Mouse (Mus musculus): ENCODE data around the gene Ppp1r18. TPM values are rescaled to one million over a fixed set of nuclear protein-coding genes. Genes with fewer than 3 reads are reported as not detected.
A peak's percentile ranks its signal among the peaks of the same experiment; 100 is the strongest.

Gene Ppp1r18
- total RNA-seq, 2 experiments from 2014 or later: 3.9 to 7.9 TPM

- intact Hi-C loops (cut with DNase I): no loop called here
- TF ChIP-seq CTCF (IDR thresholded peaks at IDR 0.05): no peak
- H3K27ac ChIP-seq: no peak overlapping the region
- DNase-seq: no peak
- peak overlapping the region; percentile 77 for H3K4me3 ChIP-seq
Observed at GRCm38 (mm10) chr17:35914975-35915374, 49.6 kb downstream of the Ppp1r18 start.

- DNase-seq: no peak
- H3K4me3 ChIP-seq: peak overlapping the region; percentile 77
- intact Hi-C loops (cut with DNase I): loop anchor here (2.0 kb wide), 1 partner anchor 79 kb away; no protein-coding TSS in a partner anchor
- TF ChIP-seq CTCF (IDR thresholded peaks at IDR 0.05): no peak
- H3K27ac ChIP-seq: peak overlapping the region; percentile 98
Observed at GRCm38 (mm10) chr17:35915538-35916296, 50.3 kb downstream of the Ppp1r18 start.

- TF ChIP-seq CTCF (IDR thresholded peaks at IDR 0.05): peak; percentile 71
- DNase-seq: peak; percentile 99
- Histone ChIP-seq H3K4me3 (peak within 1 kb of the TSS; percentile 90), H3K27ac (peak within 1 kb of the TSS; percentile 98)
- intact Hi-C loops (cut with DNase I): loop anchor here (2.0 kb wide), 1 partner anchor 80 kb away; no protein-coding TSS in a partner anchor
Observed at GRCm38 (mm10) chr17:35916297-35917142, 51.1 kb downstream of the Ppp1r18 start, which contains the start of the genes Mrps18b and Ppp1r10. TSS of gene Mrps18b (minus strand) at chr17:35916389. TSS of gene Ppp1r10 (plus strand) at chr17:35916434.

GRCm38 (mm10) chr17:35917143-35917462 is 51.7 kb downstream of the Ppp1r18 start:
- peak overlapping the region; percentile 90 for H3K4me3 ChIP-seq
- DNase-seq: peak; percentile 57
- peak overlapping the region; percentile 94 for H3K27ac ChIP-seq
- no peak for TF ChIP-seq CTCF (IDR thresholded peaks at IDR 0.05)
- intact Hi-C loops (cut with DNase I): loop anchor here (2.0 kb wide), 1 partner anchor 80 kb away; no protein-coding TSS in a partner anchor

- peak overlapping the region; percentile 90 for H3K4me3 ChIP-seq
- intact Hi-C loops (cut with DNase I): loop anchor here (2.0 kb wide), 1 partner anchor 81 kb away; no protein-coding TSS in a partner anchor
- H3K27ac ChIP-seq: peak overlapping the region; percentile 94
- DNase-seq: peak; percentile 48
- TF ChIP-seq CTCF (IDR thresholded peaks at IDR 0.05): no peak
Observed at GRCm38 (mm10) chr17:35917463-35918251, 52.3 kb downstream of the Ppp1r18 start.

DNA sequence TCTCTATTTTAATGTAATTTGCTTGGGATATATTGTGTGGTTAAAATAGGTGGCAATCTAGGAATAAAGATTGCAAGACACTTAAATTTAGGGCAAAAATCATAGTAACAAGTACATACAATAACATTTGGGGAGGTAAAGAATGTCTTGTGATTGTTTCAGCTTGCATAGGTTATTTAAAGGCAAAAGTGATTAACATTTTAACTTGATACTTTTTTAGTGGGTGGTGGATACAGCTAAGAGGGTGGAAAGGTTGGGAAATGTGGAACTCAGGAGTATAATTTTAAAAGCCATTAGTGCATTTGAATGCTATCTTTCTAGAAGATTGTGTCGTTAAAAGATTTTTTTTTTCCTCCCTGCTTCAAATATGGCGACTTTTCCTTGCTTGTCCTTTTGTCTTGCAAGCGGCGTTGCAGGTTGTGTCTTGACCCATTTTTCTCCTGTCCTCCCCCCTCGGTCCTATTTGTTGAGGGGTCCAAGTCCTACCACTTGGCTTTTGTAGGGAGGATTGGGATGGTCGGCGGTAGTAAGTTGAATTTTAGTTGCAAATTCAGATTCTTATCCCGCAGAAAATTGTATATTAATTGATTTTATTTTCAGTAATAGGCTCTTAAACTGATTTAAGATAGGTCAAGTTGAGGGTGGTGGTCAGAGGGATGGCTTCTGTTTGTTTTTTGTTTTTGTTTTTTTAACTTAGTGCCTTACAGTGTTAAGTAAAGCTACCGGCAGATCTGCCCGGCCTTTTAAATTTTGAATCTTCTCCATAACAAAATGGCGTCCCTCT is 53.1 kb downstream of the Ppp1r18 start:
- Histone ChIP-seq H3K4me3 (peak overlapping the region; percentile 90), H3K27ac (peak overlapping the region; percentile 94)
- TF ChIP-seq CTCF (IDR thresholded peaks at IDR 0.05): no peak
- intact Hi-C loops (cut with DNase I): no loop called here
- DNase-seq: peak; percentile 52

DNA sequence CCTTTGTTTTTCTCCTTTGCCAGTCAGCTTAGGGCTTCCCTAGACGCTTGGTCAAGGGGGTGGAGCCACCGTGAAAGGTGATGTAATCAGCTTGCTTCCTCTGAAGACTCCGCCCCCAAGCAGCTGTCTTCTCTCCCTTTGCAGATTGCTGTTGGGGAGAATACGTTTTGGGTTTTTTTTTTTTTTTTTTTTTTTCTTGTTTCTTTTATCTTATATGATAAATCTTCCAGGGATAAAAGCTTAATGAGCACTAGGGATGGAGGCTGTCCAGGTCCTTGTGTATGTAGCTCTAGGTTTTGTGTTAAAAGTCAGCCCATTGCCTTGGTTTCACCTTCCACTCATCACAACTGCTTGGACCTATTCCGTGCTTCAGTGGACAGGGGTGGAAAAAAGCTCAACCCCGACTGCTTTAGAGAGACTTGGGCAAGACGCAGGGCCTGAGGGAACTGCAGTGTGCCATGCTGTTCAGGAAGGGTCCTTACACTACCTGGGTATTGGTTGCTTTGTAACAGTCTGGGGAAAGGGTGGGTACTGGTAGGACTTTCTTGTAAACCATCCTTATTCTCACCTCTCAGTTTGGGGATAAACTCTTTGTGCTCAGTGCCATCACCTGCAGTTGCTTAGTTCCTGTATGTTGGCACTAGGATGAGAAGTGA is 53.8 kb downstream of the Ppp1r18 start:
- peak; percentile 96 for DNase-seq
- intact Hi-C loops (cut with DNase I): no loop called here
- Histone ChIP-seq H3K4me3 (peak overlapping the region; percentile 90), H3K27ac (peak overlapping the region; percentile 94)
- TF ChIP-seq CTCF (IDR thresholded peaks at IDR 0.05): no peak

DNA sequence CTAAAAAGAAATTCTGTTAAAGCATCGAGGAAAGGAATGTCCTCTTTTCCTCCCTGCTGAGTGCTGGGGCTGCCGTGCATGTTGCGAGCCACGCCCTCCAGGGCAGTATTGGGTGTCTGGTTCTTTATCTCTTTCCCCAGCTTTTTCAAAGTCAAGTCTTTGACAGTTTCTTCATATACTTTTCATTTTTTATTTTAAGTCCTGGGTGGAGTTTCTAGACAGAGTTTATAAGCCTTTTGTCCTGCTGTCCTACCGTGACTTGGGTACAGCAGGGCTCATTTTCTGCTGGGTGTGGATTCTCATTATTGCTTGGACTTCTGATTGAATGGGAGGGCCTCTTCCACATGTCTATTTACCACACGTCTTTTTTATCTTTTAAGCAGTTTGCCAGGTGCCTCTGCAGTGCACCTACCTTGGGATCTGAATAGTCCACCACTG is 54.5 kb downstream of the Ppp1r18 start:
- peak overlapping the region; percentile 94 for H3K27ac ChIP-seq
- DNase-seq: no peak
- TF ChIP-seq CTCF (IDR thresholded peaks at IDR 0.05): no peak
- intact Hi-C loops (cut with DNase I): no loop called here
- peak overlapping the region; percentile 90 for H3K4me3 ChIP-seq

- DNase-seq: no peak
- peak overlapping the region; percentile 90 for H3K4me3 ChIP-seq
- intact Hi-C loops (cut with DNase I): no loop called here
- TF ChIP-seq CTCF (IDR thresholded peaks at IDR 0.05): no peak
- H3K27ac ChIP-seq: peak overlapping the region; percentile 94
Observed at GRCm38 (mm10) chr17:35920384-35920783, 55.0 kb downstream of the Ppp1r18 start.

DNA sequence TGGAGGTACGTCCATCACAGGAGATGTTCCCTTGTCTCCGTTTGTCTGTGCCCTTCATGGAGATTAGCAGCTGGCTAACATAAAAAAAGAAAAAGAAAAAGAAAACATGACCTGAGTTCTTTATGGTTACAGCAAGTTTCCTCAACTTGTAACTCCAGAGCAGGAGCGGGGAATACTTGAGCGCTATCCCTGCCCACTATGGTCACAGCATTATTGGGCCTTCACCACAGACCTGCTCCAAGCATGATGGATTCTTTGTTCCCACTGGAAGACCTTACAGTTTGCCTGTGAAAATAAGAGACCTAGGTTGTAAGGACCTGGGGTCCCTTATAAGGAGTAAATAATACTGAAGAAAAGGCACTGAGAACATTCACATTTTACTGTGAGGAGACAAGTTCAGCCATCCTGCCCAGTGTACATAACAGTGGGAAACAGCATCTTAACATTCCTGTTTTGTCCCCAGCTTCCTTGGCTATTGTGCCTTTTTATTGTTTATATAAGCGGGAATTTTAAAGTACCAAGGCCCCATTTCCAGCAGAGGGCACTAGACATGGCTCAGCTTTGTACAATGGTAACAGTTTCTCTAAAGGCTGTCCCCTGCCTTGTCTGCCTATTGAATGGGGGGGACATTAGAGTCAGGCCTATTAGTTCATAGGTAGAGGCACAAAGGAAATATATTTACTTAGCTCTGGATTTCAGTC is 55.6 kb downstream of the Ppp1r18 start:
- TF ChIP-seq CTCF (IDR thresholded peaks at IDR 0.05): peak; percentile 67
- no peak overlapping the region; the same call in 1 of the 2 replicates for H3K4me3 ChIP-seq
- H3K27ac ChIP-seq: peak overlapping the region; percentile 94; the same call in 1 of the 2 replicates
- DNase-seq: no peak
- intact Hi-C loops (cut with DNase I): no loop called here
